Mouse (Mus musculus) embryonic facial prominence, embryonic 13.5 days (tissue): ENCODE measurements around the gene Gm13275. TPM values are rescaled to one million over a fixed set of nuclear protein-coding genes. Genes with fewer than 3 reads are reported as not detected.
A peak's percentile ranks its signal among the peaks of the same experiment; 100 is the strongest.
"Not testable (repeated sequence)": the region's sequence is repeated elsewhere in the genome, so short reads cannot be mapped to it uniquely, and the experiment has no call there.

ENCODE experiments used
- ATAC-seq: fragments of 200-750 bp; cut with Nextera tagmentation; 2 replicates; pipeline ENCODE4 v1.8.0; 2017; ENCODE audit warnings: low read depth; ENCODE audit not compliant: insufficient number of reproducible peaks, insufficient read depth, low FRiP score, low TSS enrichment
- H3K27ac ChIP-seq: fragments of 300-500 bp; sonication (generic); 2 replicates; pipeline ENCODE4 v1.5.1; 2015; ENCODE audit warnings: moderate library complexity, mild to moderate bottlenecking, inconsistent platforms
- H3K27me3 ChIP-seq: fragments of 300-500 bp; sonication (generic); 2 replicates; pipeline ENCODE4 v1.6.1; 2015; ENCODE audit warnings: mild to moderate bottlenecking, inconsistent platforms
- H3K36me3 ChIP-seq: fragments of 300-500 bp; sonication (generic); 2 replicates; pipeline ENCODE4 v1.6.1; 2015; ENCODE audit warnings: mild to moderate bottlenecking, inconsistent platforms
- H3K4me1 ChIP-seq: fragments of 300-500 bp; sonication (generic); 2 replicates; pipeline ENCODE4 v1.6.1; 2015; ENCODE audit warnings: inconsistent platforms
- H3K4me2 ChIP-seq: fragments of 300-500 bp; sonication (generic); 2 replicates; pipeline ENCODE4 v1.6.1; 2015; ENCODE audit warnings: moderate library complexity, mild to moderate bottlenecking, inconsistent platforms
- H3K4me3 ChIP-seq: fragments of 300-500 bp; sonication (generic); 2 replicates; pipeline ENCODE4 v1.5.1; 2015; ENCODE audit warnings: mild to moderate bottlenecking, inconsistent platforms
- H3K9ac ChIP-seq: fragments of 300-500 bp; sonication (generic); 2 replicates; pipeline ENCODE4 v1.6.1; 2015; ENCODE audit warnings: mild to moderate bottlenecking, inconsistent platforms
- H3K9me3 ChIP-seq: fragments of 300-500 bp; sonication (generic); 2 replicates; pipeline ENCODE4 v1.6.1; 2016; ENCODE audit warnings: inconsistent platforms
- WGBS: fragments of 180-500 bp; shearing (Covaris S2); methylation state at CpG from one replicate; pipeline ENCODE4 v1.1.7; 2015; ENCODE audit warnings: mixed read lengths; 5-methylcytosine and 5-hydroxymethylcytosine counted together
- polyA plus RNA-seq: library from polyadenylated mRNA; unstranded; fragments of >200 nt; fragmentation: Nextera tagmentation; extraction: Ambion mirVana; gene quantifications from 2 replicates; pipeline ENCODE4 v1.2.1, GENCODE M21; 2015

Gm13275 gene
- polyA plus RNA-seq, 1 experiment from 2014 or later: not detected

GRCm38 (mm10) chr4:88805231-88805630 lies 10.9 kb downstream of the Gm13275 start, which contains the start of gene Gm13288:
Gene Gm13288, plus strand, starts transcription at chr4:88805531.
- 0 out of 2 replicates have a peak within 1 kb of the TSS, but pooled peaks have one; percentile 55 for H3K9ac ChIP-seq
- H3K4me1 ChIP-seq, H3K36me3 ChIP-seq, ATAC-seq, H3K27me3 ChIP-seq, H3K27ac ChIP-seq, H3K9me3 ChIP-seq: not testable (repeated sequence)
- H3K4me2 ChIP-seq: peak within 1 kb of the TSS; percentile 45
- H3K4me3 ChIP-seq: peak within 1 kb of the TSS; percentile 32
- no CpG with 5 or more reads among the region's 8 CpGs for WGBS

GRCm38 (mm10) chr4:88805761-88806160 lies 11.5 kb downstream of the Gm13275 start:
- H3K27ac ChIP-seq, H3K36me3 ChIP-seq, H3K4me1 ChIP-seq, H3K27me3 ChIP-seq, ATAC-seq, H3K9me3 ChIP-seq: not testable (repeated sequence)
- peak overlapping the region; percentile 32 for H3K4me3 ChIP-seq
- H3K9ac ChIP-seq: 0 out of 2 replicates have a peak overlapping the region, but pooled peaks have one; percentile 55
- peak overlapping the region; percentile 45 for H3K4me2 ChIP-seq
- 0% methylated on average over 13 of the region's 34 CpGs for WGBS

GRCm38 (mm10) chr4:88815928-88816327 lies 21.6 kb downstream of the Gm13275 start, which contains the start of gene Ifna7:
Gene Ifna7, plus strand, starts transcription at chr4:88816228.
- Histone ChIP-seq H3K36me3 (no peaks in the 10 kb centered on the region), H3K4me3 (no peak within 1 kb of the TSS)

GRCm38 (mm10) chr4:88819659-88820058 lies 25.4 kb downstream of the Gm13275 start, which contains the start of gene Ifna11:
Gene Ifna11, plus strand, starts transcription at chr4:88819959.
- H3K4me3 ChIP-seq: no peak within 1 kb of the TSS
- no peak within 1 kb of the TSS for H3K4me2 ChIP-seq
- no peaks in the 10 kb centered on the region for H3K9me3 ChIP-seq
- WGBS: 91% methylated on average over 1 of the region's 1 CpGs
- ATAC-seq: no peak
- H3K4me1 ChIP-seq: no peaks in the 10 kb centered on the region
- H3K36me3 ChIP-seq: no peaks in the 10 kb centered on the region
- no peak within 1 kb of the TSS for H3K9ac ChIP-seq
- H3K27me3 ChIP-seq: 0 out of 2 replicates have a peak, but pooled peaks cover 3% of the 10 kb centered on the region
- H3K27ac ChIP-seq: no peak within 1 kb of the TSS

More at GRCm38 (mm10) chr4:88815928-88816327, 21.6 kb downstream of the Gm13275 start, which contains the start of gene Ifna7:
- Histone ChIP-seq H3K9me3 (no peaks in the 10 kb centered on the region), H3K4me2 (no peak within 1 kb of the TSS), H3K9ac (no peak within 1 kb of the TSS), H3K27me3 (0 out of 2 replicates have a peak, but pooled peaks cover 3% of the 10 kb centered on the region), H3K27ac (no peak within 1 kb of the TSS), H3K4me1 (no peaks in the 10 kb centered on the region)
- 63% methylated on average over 3 of the region's 3 CpGs for WGBS
- no peak for ATAC-seq

- Histone ChIP-seq H3K27ac (no peak overlapping the region), H3K9ac (no peak overlapping the region), H3K36me3 (no peaks in the 10 kb centered on the region), H3K4me1 (no peaks in the 10 kb centered on the region), H3K4me3 (no peak overlapping the region), H3K9me3 (no peaks in the 10 kb centered on the region), H3K27me3 (0 out of 2 replicates have a peak, but pooled peaks cover 2% of the 10 kb centered on the region), H3K4me2 (no peak overlapping the region)
- no peak for ATAC-seq
- WGBS: 23% methylated on average over 4 of the region's 4 CpGs
Observed at GRCm38 (mm10) chr4:88822995-88823394, 28.7 kb downstream of the Gm13275 start.

- not testable (repeated sequence) for ATAC-seq, H3K4me3 ChIP-seq
Observed at GRCm38 (mm10) chr4:88827116-88827515, 32.8 kb downstream of the Gm13275 start, which contains the start of gene Ifna6. Gene Ifna6, plus strand, starts transcription at chr4:88827416.

GRCm38 (mm10) chr4:88830523-88830922 lies 36.2 kb downstream of the Gm13275 start:
- H3K36me3 ChIP-seq: no peaks in the 10 kb centered on the region
- no peaks in the 10 kb centered on the region for H3K9me3 ChIP-seq
- ATAC-seq: no peak
- H3K27me3 ChIP-seq: no peaks in the 10 kb centered on the region
- H3K27ac ChIP-seq: no peak overlapping the region
- no peak overlapping the region for H3K4me3 ChIP-seq
- no peak overlapping the region for H3K4me2 ChIP-seq
- no peaks in the 10 kb centered on the region for H3K4me1 ChIP-seq
- H3K9ac ChIP-seq: no peak overlapping the region
- WGBS: 25% methylated on average over 4 of the region's 4 CpGs

More at GRCm38 (mm10) chr4:88827116-88827515, 32.8 kb downstream of the Gm13275 start, which contains the start of gene Ifna6:
- H3K36me3 ChIP-seq, H3K27ac ChIP-seq, H3K9me3 ChIP-seq, H3K4me2 ChIP-seq, H3K9ac ChIP-seq, H3K27me3 ChIP-seq, H3K4me1 ChIP-seq: not testable (repeated sequence)

GRCm38 (mm10) chr4:88835225-88835624 lies 40.9 kb downstream of the Gm13275 start, which contains the start of gene Ifna5:
Gene Ifna5, plus strand, starts transcription at chr4:88835525.
- not testable (repeated sequence) for H3K4me1 ChIP-seq, H3K36me3 ChIP-seq, H3K9ac ChIP-seq, H3K4me2 ChIP-seq, ATAC-seq, H3K4me3 ChIP-seq, H3K27me3 ChIP-seq, H3K27ac ChIP-seq, H3K9me3 ChIP-seq
- WGBS: 83% methylated on average over 1 of the region's 1 CpGs

- no peak for ATAC-seq
- Histone ChIP-seq H3K9me3 (no peaks in the 10 kb centered on the region), H3K4me1 (no peaks in the 10 kb centered on the region), H3K27ac (no peak overlapping the region), H3K4me2 (no peak overlapping the region), H3K27me3 (no peaks in the 10 kb centered on the region), H3K36me3 (no peaks in the 10 kb centered on the region), H3K9ac (no peak overlapping the region), H3K4me3 (no peak overlapping the region)
- WGBS: 47% methylated on average over 3 of the region's 3 CpGs
Observed at GRCm38 (mm10) chr4:88838828-88839227, 44.5 kb downstream of the Gm13275 start.

- Histone ChIP-seq H3K27ac (no peak overlapping the region), H3K9ac (no peak overlapping the region), H3K4me3 (no peak overlapping the region), H3K9me3 (no peaks in the 10 kb centered on the region), H3K4me2 (no peak overlapping the region), H3K4me1 (no peaks in the 10 kb centered on the region), H3K36me3 (no peaks in the 10 kb centered on the region), H3K27me3 (no peaks in the 10 kb centered on the region)
- 70% methylated on average over 3 of the region's 3 CpGs for WGBS
- ATAC-seq: no peak
Observed at GRCm38 (mm10) chr4:88840058-88840457, 45.8 kb downstream of the Gm13275 start.

- H3K9ac ChIP-seq: no peak within 1 kb of the TSS
- no peak within 1 kb of the TSS for H3K27ac ChIP-seq
- H3K4me2 ChIP-seq: no peak within 1 kb of the TSS
- ATAC-seq: no peak
- no peaks in the 10 kb centered on the region for H3K9me3 ChIP-seq
- H3K36me3 ChIP-seq: no peaks in the 10 kb centered on the region
- no peak within 1 kb of the TSS for H3K4me3 ChIP-seq
- WGBS: 34% methylated on average over 2 of the region's 2 CpGs
- H3K27me3 ChIP-seq: no peaks in the 10 kb centered on the region
- no peaks in the 10 kb centered on the region for H3K4me1 ChIP-seq
Observed at GRCm38 (mm10) chr4:88841438-88841911, 47.2 kb downstream of the Gm13275 start, which contains the start of gene Ifna4. Gene Ifna4, plus strand, starts transcription at chr4:88841861.
